Mouse (Mus musculus) natural killer cell, adult 2 months (primary cell): Measurements from ENCODE around the gene Cit.

ENCODE experiments used
- DNase-seq, 2 experiments: peaks; one replicate each; pipeline ENCODE4 v3.0.0; 2022; ENCODE audit warnings: low spot score in 2 of 2

Gene Cit

GRCm38 (mm10) chr5:115850250-115851028 is 5.4 kb downstream of the Cit start:
- no peak for DNase-seq

GRCm38 (mm10) chr5:115851029-115851365 is 5.9 kb downstream of the Cit start:
- DNase-seq: no peak

GRCm38 (mm10) chr5:115852431-115852830 is 7.4 kb downstream of the Cit start:
- no peak for DNase-seq

DNA sequence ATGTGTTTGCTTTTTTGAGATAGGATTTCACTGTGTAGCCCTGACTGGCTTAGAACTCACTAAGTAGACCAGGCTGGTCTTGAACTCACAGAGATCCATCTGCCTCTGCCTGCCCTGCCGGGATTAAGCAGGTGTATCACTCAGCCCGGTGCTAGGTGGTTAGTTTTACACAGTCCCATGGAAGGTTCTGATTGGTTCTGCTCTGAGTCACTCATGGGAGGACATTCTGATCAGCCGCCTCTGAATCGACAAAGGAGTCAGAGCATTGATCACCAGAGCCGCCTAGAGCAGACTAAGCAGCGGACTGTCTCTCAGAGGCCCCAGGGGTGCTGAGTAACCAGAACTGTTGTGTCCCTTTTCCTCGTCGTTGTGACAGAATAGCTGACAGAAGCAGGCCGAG is 8.6 kb downstream of the Cit start:
- no peak for DNase-seq

- DNase-seq: peak; percentile 18 to 40
Observed at GRCm38 (mm10) chr5:115854370-115854769, 9.3 kb downstream of the Cit start.

- DNase-seq: no peak
Observed at GRCm38 (mm10) chr5:115858652-115859051, 13.6 kb downstream of the Cit start.

DNA sequence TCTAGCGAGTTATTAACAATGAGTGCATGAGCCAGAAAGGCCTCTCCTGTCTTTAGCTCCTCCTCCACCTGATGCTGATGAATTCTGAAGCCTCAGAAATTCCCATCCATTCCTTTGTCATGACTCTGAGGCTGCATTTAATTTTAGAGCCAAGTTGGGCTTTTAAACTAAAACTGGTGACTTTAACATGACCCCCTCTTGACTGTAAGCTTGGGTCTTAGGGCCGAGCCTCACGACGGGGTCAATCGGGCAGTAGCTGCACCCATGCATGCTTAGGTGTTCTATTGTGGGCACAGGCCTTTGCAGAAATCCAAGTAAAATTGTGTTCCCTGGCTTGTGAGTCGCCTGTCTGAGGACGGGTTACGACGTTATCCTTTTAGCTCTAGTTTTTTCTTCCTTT is 14.4 kb downstream of the Cit start:
- DNase-seq: no peak

DNA sequence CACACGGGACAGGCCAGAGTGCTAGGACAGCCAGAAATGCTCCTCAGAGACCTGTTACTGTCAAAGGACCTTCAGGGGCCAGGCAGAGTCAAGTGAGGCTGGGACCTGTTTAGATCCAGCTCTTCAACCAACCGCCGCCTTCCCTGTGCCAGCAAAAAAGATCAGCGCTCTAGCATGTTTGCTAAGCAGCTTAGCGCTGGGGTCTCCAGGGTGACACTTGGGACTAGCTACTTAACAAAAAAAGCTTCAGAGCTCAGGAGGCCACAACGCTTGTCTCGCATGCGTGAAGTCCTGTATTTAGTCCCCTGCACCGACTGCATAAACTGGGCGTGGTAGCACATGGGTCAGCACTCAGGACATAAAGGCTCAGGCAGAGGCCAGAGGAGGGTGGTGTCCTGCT is 16.9 kb downstream of the Cit start:
- no peak for DNase-seq

- no peak for DNase-seq
Observed at GRCm38 (mm10) chr5:115862439-115862838, 17.4 kb downstream of the Cit start.

DNA sequence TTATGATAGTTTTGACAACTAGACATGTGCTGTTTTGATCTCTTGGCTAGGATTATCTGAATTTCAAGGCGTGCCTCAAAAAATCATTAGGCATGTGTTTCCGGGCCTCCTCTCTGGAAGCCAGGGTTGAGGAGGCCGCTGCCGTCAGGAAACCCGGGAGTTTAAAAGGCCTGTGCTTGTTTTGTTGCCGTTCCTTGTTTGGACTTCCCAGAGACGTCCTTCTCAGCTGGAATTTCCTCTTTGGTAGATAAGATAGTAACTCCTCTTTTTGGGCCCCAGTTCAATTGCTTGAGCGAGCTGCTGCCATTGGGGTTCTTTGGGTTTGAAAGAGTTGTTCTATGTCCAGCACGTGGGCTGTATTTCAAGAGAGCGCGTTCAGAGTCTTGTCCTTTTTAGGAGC is 21.2 kb downstream of the Cit start:
- no peak for DNase-seq

DNA sequence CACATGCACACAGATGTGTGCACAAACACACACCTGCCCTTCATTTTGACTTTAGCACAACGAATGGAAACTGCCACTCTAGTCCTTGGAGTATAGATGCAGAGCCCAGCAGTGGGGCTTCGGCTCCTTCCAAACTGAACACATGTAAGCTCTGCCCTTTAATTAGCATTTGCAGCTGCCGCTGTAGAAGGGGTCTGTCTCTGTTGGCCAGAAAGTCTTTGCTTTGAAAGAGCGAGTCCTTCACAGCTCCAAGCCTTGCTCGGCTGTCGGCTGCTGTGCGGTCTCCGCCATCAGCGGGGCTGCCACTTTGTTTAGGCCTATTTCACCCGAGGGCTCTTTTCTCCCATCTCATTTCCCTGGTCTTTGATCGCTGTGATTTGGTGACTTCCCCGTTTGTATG is 23.5 kb downstream of the Cit start:
- DNase-seq: no peak

DNA sequence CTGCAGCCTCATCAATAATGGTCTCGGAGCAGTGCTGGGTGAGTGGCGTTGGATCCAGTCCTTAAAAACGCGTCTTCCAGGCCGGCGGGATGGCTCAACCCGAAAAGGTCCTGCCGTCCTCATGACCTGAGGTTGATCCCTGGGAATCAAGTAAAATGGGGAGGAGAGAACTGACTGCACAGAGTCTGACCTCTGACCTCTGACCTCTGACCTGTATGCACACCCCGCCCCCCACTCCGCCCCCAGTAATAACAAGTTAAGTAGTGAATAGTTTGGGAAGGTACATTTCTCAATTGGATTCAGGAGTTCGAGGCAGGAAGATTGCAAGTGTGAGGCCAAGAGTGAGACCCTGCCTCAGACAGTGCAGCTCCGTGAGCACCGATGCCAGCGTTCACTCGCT is 24.1 kb downstream of the Cit start:
- DNase-seq: no peak

DNA sequence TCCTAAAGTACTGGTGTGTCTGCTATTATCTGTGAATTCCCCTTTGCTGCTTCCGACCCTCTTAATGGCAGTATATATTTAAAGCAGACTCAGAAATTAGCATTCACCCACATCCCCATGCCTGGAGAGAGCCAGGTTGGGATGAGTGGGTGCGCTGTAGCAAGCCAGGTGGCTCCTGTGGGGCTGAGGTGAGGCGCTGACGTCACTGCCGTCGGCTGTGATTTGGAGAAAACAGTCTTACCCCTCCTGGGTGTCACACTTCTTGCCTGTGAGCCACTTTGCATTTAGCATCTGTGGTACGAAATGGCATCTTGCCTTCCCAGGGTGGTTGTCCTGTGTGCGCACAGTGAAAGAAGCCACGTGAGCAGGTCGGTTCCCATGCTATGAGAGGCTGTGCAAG is 26.1 kb downstream of the Cit start:
- no peak for DNase-seq

DNA sequence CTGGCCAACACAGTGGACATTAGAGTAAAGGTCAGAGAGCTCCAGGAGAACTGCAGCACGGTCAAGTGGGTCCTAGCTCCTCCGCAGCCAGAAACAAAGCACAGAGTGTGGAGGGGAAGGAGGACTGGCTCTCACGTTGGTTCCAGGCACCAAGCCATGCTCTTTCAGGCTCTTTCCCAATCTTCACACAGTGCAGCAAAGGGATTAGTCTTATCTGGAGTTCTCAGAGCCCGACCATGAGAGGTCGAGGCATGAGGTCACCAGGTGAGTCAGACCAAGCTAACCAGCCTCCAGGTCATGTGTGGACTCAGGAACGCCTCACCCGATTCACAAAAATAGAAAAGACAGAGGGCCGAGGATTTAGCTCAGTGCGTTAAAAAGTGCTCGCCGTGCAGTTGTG is 27.0 kb downstream of the Cit start:
- no peak for DNase-seq

DNA sequence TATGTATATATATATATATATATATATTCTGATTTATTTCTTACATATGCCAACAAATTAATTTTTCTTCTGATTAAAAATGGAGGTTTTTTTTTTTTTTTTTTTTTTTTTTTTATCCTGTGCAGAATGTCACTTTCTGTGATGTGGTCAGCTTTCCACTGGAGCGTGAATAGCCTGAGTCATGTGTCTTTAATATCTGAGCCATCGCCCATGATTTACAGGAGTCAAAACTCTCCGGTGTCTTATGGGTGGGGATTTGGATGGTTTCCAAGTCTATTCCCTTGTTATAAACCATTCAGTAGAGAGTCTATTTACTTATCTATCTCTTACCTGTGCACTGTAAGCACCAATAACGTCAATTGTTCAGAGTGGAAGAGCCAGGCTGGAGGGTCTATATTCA is 27.9 kb downstream of the Cit start:
- DNase-seq: no peak

DNA sequence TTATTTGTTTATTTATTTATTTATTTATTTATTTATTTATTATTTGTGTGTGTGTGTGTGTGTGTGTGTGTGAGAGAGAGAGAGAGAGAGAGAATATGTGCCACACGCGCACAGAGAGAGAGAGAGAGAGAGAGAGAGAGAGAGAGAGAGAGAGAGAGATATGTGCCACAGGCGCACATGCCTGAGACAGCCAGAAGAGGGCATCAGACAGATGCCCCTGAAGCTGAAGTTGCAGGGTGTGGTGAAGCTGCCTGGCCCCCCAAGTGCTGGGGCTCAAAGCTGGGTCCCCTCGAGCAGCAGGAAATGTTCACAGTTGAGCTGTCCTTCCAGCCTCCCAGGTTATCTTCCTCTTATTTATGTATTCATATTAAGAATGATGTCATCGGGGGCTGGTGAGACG is 32.3 kb downstream of the Cit start:
- DNase-seq: no peak

- DNase-seq: no peak
Observed at GRCm38 (mm10) chr5:115882165-115882564, 37.1 kb downstream of the Cit start.

- no peak for DNase-seq
Observed at GRCm38 (mm10) chr5:115884429-115884828, 39.4 kb downstream of the Cit start.

DNA sequence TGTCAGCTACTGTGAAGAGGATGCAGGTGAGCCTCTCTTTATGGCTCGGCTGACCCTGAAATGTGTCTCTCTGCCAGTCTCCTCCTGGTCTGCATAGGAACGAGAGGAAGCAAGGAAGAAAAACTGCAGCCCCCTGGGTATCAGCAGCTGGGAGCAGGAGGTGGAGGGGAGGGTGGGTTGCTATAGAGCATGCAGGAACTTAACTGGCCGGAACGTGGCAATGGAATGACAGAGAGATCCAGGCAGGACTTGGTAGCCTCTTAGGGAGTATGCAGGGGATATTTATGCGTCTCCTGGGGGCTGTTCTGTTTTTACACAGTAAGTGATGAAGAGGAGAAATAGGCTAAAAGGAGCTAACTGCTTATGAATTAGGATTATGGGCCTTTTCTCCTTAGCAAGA is 48.7 kb downstream of the Cit start:
- no peak for DNase-seq

GRCm38 (mm10) chr5:115897036-115897435 is 52.0 kb downstream of the Cit start:
- no peak for DNase-seq

GRCm38 (mm10) chr5:115907037-115908009 is 62.2 kb downstream of the Cit start:
- DNase-seq: no peak

- no peak for DNase-seq
Observed at GRCm38 (mm10) chr5:115908251-115908650, 63.2 kb downstream of the Cit start.

DNA sequence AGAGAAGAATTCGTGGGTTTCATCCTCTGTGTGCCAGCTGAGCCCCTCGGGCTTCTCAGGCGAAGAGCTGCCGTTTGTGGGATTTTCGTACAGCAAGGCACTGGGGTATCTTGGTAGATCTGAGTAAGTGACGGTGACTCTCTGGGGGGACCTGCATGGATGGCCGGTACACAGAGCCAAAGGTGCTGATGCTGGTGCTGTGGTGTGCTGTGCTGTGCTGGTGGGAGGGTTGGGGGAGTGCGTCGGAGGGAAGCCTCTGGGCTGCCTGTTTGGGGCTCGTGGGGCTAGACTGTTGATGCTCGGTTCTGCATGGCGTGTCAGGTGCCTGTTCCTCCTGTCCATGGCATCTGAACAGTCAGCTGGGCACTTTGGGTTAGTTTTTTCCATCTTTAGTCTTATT is 63.6 kb downstream of the Cit start:
- no peak for DNase-seq
